Mouse (Mus musculus) frontal cortex, adult (tissue): ENCODE data around the gene Mtf2.
"Not testable (repeated sequence)": the region's sequence is repeated elsewhere in the genome, so short reads cannot be mapped to it uniquely, and the experiment has no call there.

ENCODE experiments used
- ATAC-seq: cut with Nextera tagmentation; 2 replicates; pipeline ENCODE4 v1.9.2; 2017; ENCODE audit warnings: mild to moderate bottlenecking, moderate library complexity, mixed read lengths; ENCODE audit not compliant: low TSS enrichment

The Mtf2 gene

GRCm38 (mm10) chr5:108065465-108066411 lies at the start of gene Mtf2:
Mtf2 (plus strand) TSS chr5:108065674.
- peak; percentile 89 for ATAC-seq

DNA sequence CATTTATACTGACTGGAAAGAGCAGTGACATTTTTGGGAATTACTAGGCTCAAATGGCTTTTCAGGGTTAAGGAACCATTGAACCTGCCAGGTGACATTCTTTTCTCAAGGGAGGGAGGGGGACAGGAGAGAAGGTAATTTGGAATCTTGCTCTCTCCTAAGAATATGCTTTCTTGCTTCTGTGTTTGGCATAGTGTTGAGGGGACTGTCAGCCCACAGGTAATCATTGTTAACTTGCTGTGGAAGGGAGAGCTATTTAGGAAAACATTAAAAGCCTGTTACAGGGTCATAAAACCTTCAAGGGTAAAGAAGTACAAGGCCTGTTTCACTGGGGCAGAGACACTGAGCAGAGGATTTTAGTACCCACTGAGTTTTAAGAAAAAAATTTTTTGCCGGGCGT lies 48.2 kb upstream of the Mtf2 start:
- no peak for ATAC-seq

DNA sequence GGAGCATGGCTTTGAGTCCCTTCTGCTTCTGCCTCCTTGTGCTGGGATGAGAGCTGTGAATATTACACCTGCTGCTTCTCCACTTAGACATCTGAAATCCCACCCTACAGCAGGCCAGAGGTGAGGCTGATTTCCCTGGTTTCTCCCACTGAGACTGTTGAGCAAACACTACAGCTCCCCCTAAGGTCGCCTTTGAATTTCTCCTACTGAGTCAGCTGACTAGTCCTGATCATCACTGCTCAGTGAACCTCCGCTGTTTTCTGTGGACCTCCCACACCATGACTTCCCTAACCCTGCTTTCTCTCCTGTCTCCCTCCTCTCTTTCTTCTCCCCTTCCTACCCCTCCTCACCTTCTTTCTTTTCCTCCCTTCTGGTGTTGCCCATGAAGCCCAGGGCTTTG lies 46.1 kb upstream of the Mtf2 start:
- ATAC-seq: no peak

DNA sequence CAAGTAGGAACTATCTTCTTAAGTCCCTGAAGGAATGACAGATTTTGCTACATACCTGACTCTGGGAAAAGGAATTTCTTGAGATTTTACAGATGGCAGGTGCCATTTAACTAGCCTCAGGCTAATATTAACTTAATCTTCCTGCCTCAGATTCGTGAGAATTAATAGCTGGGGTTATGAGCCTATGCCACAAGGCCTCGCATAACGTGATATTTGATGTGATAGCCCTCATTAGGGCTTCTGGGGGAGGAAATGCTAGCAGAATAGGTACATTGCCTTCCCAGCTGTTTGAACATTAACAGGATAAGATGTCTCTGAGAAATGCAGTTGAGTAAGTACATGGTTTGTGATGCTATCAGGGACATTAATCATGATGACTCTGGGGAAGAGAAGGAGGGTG lies 44.1 kb upstream of the Mtf2 start:
- ATAC-seq: no peak

DNA sequence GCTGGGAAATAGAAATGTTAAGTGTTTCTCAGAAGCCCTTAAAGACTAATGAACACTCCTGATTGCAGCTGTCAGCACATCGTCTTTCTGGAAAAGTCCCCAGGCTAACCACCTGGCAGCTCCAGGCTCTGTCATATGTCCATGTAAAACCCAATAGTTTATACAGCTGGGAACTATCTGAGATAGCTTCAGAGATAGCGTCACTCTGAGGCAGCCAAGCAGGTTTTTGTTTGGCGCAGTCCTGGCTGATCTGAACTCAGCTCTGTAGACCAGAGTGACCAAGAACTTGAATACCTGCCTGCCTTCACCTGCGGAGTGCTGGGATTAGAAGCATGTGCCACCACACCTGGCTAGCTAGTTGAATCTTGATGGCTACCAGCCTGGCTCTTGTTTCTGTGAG lies 37.2 kb upstream of the Mtf2 start:
- no peak for ATAC-seq

GRCm38 (mm10) chr5:108028797-108029536 lies 36.5 kb upstream of the Mtf2 start:
- ATAC-seq: peak; percentile 50; the same call in 1 of the 2 replicates

DNA sequence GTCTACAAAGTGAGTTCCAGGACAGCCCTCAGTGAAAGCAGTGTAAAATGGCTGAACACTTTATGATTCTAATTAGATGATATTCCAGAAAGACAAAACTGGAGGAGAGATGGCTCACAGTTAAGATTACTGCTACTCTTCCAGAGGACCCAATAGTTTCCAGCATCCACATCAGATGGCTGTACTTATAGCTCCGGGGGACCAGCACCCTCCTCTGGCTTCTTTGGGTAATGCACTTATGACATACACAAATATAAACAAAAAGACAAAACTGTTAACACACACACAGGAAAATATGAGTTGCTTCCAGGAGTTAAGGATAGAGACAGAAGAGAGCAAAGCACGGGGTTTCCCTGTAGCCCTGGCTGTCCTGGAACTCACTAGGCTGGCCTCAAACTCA lies 35.5 kb upstream of the Mtf2 start:
- ATAC-seq: no peak

DNA sequence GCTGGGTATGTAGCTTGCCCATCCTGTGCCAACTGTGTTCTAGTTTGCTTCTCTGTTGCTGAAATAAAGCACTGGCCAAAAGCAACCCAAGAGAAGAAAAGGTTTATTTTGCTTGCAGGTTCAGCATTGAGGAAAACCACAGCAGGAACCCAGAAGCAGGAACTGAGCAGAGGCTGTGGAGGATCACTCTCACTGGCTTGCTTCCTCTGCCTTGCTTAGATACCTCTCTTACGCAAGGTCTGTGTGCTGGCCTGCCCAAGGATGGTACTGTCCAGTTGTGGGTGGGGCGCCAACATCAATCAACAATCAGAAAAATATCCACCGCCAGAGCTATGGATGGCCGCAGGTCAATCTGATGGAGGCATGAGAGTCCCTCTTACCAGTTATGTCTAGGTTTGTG lies 34.2 kb upstream of the Mtf2 start:
- ATAC-seq: no peak

DNA sequence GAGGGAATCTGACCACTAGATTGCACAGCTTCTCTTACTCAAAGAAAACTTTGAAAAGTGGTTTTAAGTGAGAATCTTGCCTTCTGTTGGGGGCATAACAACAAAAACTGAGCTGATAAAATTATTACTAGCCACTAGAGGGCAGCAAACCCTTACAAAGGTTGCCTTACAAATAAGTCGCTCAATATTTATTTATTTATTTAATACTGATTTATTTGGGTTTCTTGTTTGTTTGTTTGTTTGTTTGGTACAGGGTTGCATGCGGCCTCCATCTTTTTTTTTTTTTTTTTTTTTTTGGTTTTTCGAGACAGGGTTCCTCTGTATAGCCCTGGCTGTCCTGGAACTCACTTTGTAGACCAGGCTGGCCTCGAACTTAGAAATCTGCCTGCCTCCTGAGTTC lies 31.3 kb upstream of the Mtf2 start:
- no peak for ATAC-seq

GRCm38 (mm10) chr5:108035523-108035922 lies 30.0 kb upstream of the Mtf2 start:
- ATAC-seq: no peak

GRCm38 (mm10) chr5:108042061-108042460 lies 23.4 kb upstream of the Mtf2 start:
- no peak for ATAC-seq

DNA sequence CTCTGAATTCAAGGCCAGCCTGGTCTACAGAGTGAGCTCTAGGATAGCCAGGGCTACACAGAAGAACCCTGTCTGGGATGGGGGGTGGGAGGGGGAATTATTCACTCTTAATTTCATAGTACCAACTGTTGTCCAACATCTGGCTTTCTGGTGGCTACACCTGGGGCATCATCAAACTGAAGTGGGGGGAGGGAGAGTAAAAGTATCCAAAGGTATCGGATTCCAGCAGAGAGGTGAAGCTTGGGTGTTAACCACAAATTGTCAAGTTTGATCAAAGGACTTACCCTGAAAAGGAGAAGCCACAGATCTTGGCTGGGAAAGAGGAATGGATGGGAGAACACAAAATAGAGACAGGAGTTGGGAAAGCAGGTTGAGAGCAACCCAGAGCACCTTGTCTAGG lies 21.6 kb upstream of the Mtf2 start:
- ATAC-seq: no peak

DNA sequence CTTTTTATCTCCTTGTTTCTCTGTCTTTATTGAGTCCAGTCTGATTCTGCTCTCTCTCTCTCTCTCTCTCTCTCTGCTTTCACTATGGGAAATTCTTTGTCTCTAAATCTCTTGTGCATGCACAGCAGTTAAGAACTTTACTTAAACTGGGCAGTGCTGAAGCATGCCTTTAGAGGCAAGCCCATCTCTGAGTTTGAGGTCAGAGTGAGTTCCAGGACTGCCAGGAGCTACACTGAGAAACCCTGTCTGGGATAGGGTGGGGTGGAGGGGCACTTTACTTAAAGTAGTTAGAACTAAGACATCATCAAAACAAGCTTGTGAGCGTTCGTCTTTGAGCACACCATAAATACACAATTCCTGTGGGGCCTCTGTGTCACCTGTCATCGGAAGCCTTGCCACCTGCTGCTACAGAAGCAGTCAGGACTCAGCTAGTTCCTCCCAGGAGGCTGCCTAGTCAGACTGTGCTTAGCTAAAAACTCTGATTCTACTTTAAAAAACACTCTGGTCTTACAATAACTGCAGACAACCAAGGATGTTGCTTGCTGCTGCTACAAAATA lies 15.7 kb upstream of the Mtf2 start:
- no peak for ATAC-seq

GRCm38 (mm10) chr5:108051026-108051425 lies 14.4 kb upstream of the Mtf2 start:
- ATAC-seq: no peak

DNA sequence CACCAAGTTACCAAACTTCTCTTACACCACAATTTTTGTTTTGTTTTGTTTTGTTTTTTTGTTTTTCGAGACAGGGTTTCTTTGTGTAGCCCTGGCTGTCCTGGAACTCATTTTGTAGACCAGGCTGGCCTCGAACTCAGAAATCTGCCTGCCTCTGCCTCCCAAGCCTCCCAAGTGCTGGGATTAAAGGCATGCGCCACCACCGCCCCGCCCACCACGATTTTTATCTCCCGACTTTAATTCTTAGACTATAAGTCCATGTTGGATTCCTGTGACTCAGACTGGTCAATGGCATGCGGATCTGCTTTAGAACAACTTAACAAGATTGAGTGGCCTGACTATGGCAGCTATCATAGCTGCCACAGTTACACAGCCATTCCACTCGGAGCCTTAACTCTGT lies 13.7 kb upstream of the Mtf2 start:
- not testable (repeated sequence) for ATAC-seq

GRCm38 (mm10) chr5:108052200-108052599 lies 13.3 kb upstream of the Mtf2 start:
- ATAC-seq: no peak

DNA sequence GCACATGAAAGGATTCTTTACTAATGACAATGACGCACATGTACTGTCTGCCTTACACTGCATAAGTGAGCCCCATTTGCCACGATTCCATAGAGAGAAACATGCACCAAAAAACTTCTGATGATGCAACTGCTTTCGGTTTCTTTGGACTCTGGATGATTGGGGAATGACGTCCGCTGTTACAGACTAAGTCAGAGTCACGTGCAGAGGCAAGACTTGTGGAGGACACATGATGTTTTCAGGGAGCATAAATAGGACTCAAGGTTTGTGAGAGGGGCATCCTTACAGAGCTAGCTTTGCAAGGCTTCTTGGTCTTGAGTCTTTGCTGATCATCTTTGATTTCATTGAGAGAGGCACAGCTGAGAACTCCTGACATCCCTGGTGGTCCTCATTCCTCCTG lies 11.9 kb upstream of the Mtf2 start:
- no peak for ATAC-seq

DNA sequence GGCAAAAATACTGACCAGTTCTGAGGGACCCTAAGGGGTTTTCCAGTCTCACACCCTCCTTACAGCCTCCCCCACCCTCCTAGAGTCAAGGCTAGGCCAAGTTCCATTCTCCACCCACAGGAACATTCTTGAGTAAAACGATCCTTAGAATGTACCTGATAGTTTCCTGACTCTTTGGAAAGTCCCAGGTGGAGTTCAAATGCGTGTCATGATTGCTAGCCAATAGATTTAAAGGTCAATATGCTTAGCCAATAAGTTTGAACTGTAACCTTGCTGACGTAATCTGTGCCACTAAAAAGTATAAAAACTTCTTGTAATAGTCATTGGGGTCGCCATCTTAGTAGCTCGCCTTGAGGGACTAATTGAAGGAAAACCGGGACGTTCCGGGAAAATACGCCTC lies 5.1 kb upstream of the Mtf2 start:
- ATAC-seq: no peak

- no peak for ATAC-seq
Measured at GRCm38 (mm10) chr5:108072301-108072700, 6.8 kb downstream of the Mtf2 start.

- no peak for ATAC-seq
Measured at GRCm38 (mm10) chr5:108076241-108076640, 10.8 kb downstream of the Mtf2 start.

DNA sequence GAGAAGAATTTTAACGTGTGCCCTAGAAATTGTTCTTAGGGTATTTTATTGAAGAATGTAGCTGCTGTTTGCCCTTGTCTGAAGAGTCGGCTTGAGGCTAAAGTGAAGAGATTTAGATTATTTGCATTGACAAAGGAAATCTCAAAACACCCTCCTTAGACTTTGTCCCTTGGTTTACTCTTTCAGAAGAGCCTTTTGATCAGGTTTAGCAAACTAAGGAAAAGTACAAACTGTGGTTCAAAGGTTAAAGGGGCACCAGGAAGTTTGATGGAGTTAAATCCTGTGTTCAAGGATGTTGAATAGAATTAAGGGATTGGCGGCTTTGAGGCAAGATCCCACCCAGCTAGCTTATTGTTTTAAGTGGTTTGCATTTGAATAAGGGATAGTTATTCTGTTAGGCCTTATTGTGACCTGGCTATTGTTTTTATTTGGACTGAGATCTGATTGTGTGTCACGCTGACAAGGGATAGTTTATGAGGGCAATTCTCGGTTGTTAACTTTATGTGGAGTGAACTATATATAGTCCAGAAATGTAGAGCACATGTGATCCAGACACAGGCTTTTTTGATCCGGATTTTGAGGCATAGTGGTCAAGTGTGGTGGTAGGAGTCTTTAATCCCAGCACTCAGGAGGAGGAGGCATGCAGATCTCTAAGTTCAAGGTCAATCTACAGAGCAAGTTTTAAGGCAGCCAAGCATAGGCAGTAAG lies 11.5 kb downstream of the Mtf2 start:
- no peak for ATAC-seq

GRCm38 (mm10) chr5:108079603-108080002 lies 14.1 kb downstream of the Mtf2 start:
- no peak for ATAC-seq
